In genomic region chr9:51518376-51518775, GRCm38 (mm10) we compare ENCODE assay signal across 17 mouse cellular contexts.
DNase-seq lines count a peak whose midpoint lies in the region; ATAC-seq lines count a peak whose summit lies in the region.
"Had no signal": no experiment of that assay in that cellular context is flagged by ENCODE, and none has a peak within 500 bp of the region (broad histone marks: within the 10 kb centered on the region; RNA-seq: fewer than 3 reads in every experiment).

No protein-coding gene starts in this region.

- WGBS in heart, embryonic 12.5 days, result 76% methylated on average over 4 of the region's 4 CpGs
- WGBS in lung, embryonic 16.5 days, result 64% methylated on average over 4 of the region's 4 CpGs
- 71% methylated on average over 4 of the region's 4 CpGs for WGBS in liver, embryonic 12.5 days (ENCODE audit: insufficient replicate concordance)

- H3K27ac ChIP-seq in heart, embryonic 12.5 days (ENCODE audit: poor library complexity, severe bottlenecking), result no peak overlapping the region
- H3K27ac ChIP-seq in lung, embryonic 16.5 days (ENCODE audit: low read length), result no peak overlapping the region
- no peak overlapping the region for H3K27ac ChIP-seq in liver, embryonic 12.5 days
- H3K27ac ChIP-seq: heart, adult 2 months; hindbrain, embryonic 14.5 days; limb, embryonic 12.5 days; lung, embryonic 15.5 days; midbrain, embryonic 13.5 days; neural tube, embryonic 13.5 days had no signal

- H3K27me3 ChIP-seq in heart, embryonic 12.5 days (replicated peaks), result no peaks in the 10 kb centered on the region
- H3K27me3 ChIP-seq in lung, embryonic 16.5 days (ENCODE audit: control insufficient read depth, insufficient read depth, low read depth, low read length), result no peaks in the 10 kb centered on the region
- H3K27me3 ChIP-seq in liver, embryonic 12.5 days (replicated peaks), result no peaks in the 10 kb centered on the region
- H3K27me3 ChIP-seq: limb, embryonic 12.5 days; lung, embryonic 15.5 days; midbrain, embryonic 13.5 days; neural tube, embryonic 13.5 days had no signal

- H3K9ac ChIP-seq in heart, embryonic 12.5 days, result no peak overlapping the region
- H3K9ac ChIP-seq in lung, embryonic 16.5 days (ENCODE audit: low read length), result no peak overlapping the region
- H3K9ac ChIP-seq in liver, embryonic 12.5 days, result no peak overlapping the region
- H3K9ac ChIP-seq: hindbrain, embryonic 14.5 days; limb, embryonic 12.5 days; lung, embryonic 15.5 days; midbrain, embryonic 13.5 days; neural tube, embryonic 13.5 days had no signal

- no peak overlapping the region for H3K4me2 ChIP-seq in heart, embryonic 12.5 days
- H3K4me2 ChIP-seq in lung, embryonic 16.5 days (ENCODE audit: low read depth, low read length), result no peak overlapping the region
- H3K4me2 ChIP-seq in liver, embryonic 12.5 days, result no peak overlapping the region
- H3K4me2 ChIP-seq: hindbrain, embryonic 14.5 days; limb, embryonic 12.5 days; lung, embryonic 15.5 days; midbrain, embryonic 13.5 days; neural tube, embryonic 13.5 days had no signal

- H3K36me3 ChIP-seq in heart, embryonic 12.5 days, result no peaks in the 10 kb centered on the region
- H3K36me3 ChIP-seq in lung, embryonic 16.5 days (ENCODE audit: control insufficient read depth, insufficient read depth, low read length), result no peaks in the 10 kb centered on the region
- H3K36me3 ChIP-seq in liver, embryonic 12.5 days, result no peaks in the 10 kb centered on the region
- H3K36me3 ChIP-seq: limb, embryonic 12.5 days; lung, embryonic 15.5 days; midbrain, embryonic 13.5 days; neural tube, embryonic 13.5 days had no signal

- H3K9me3 ChIP-seq in heart, embryonic 12.5 days (replicated peaks), result no peaks in the 10 kb centered on the region
- H3K9me3 ChIP-seq in lung, embryonic 16.5 days (ENCODE audit: control insufficient read depth, low read length), result no peaks in the 10 kb centered on the region
- no peaks in the 10 kb centered on the region for H3K9me3 ChIP-seq in liver, embryonic 12.5 days (replicated peaks)
- H3K9me3 ChIP-seq: limb, embryonic 12.5 days; lung, embryonic 15.5 days; midbrain, embryonic 13.5 days; neural tube, embryonic 13.5 days had no signal

- no peak overlapping the region for H3K4me3 ChIP-seq in heart, embryonic 12.5 days
- H3K4me3 ChIP-seq in lung, embryonic 16.5 days (ENCODE audit: low read length), result no peak overlapping the region
- H3K4me3 ChIP-seq in liver, embryonic 12.5 days, result no peak overlapping the region
- H3K4me3 ChIP-seq: heart, adult 2 months; limb, embryonic 12.5 days; lung, embryonic 15.5 days; midbrain, embryonic 13.5 days; neural tube, embryonic 13.5 days had no signal

- ATAC-seq in heart, embryonic 12.5 days (ENCODE audit: insufficient number of reproducible peaks, low FRiP score), result no peak
- ATAC-seq in lung, embryonic 16.5 days (ENCODE audit: low read depth), result 0 out of 2 replicates have a peak, but pooled peaks have one; percentile 41
- ATAC-seq in liver, embryonic 12.5 days, result no peak
- ATAC-seq: midbrain, embryonic 13.5 days had no signal

- DNase-seq in cerebellum, postnatal 10 days, result peak; percentile 61 to 77
- no peak for DNase-seq in cerebellum, postnatal 4 days (ENCODE audit: low spot score in 2 of 2)
- DNase-seq in heart, adult 18-20 months, result peak; percentile 37 to 46
- no peak for DNase-seq in lung, postnatal 25 days (ENCODE audit: low spot score)
- DNase-seq in skeletal muscle tissue, adult 2 months (ENCODE audit: low read depth, low spot score), result peak; percentile 63
- DNase-seq: adrenal gland, postnatal 14 days; kidney, adult 2 months; thymus, adult 2 months had no signal

- no peaks in the 10 kb centered on the region for H3K4me1 ChIP-seq in heart, embryonic 12.5 days (replicated peaks)
- H3K4me1 ChIP-seq in lung, embryonic 16.5 days (replicated peaks; ENCODE audit: control insufficient read depth, insufficient read depth, low read length), result no peaks in the 10 kb centered on the region
- H3K4me1 ChIP-seq in liver, embryonic 12.5 days, result no peaks in the 10 kb centered on the region
- H3K4me1 ChIP-seq: limb, embryonic 12.5 days; lung, embryonic 15.5 days; midbrain, embryonic 13.5 days; neural tube, embryonic 13.5 days had no signal

Comparison
In these comparisons a context has a peak if more than half of its experiments do, and no peak if none do; other contexts are left out.
1. DNase-seq: peak in cerebellum, postnatal 10 days (2 of 2), heart, adult 18-20 months (2 of 2) and skeletal muscle tissue, adult 2 months (single experiment); none in cerebellum, postnatal 4 days (0 of 2) and lung, postnatal 25 days (single experiment).